Mouse (Mus musculus): ENCODE measurements at regions not wholly inside any gene's neighbourhood (a gene's known extent, or its start where the extent isn't known, plus 50 kb on each side); places are given as distances from the start of the nearest gene placed in this dataset.

DNA sequence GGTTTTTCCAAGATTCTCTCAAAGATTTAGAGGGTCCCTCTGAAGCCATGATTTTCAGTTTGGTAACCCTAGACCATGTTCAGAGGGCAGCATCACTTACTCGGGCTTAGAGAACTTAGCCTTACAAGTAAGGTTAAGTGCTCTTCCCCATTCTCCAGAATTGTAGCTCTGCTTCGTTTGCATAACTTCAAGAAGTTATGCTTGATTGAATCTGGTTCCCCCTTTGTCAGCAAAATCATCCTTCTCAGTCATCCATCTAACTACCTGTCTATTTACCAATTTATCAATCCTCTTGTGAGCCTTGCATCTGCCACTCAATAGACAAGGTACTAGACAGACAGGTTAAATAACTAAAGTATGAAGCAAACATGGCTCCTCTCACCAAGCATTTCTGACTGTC, 856.1 kb upstream of the Cited2 start:
- DNase-seq (ENCODE audit: low spot score) = no peak
- no peak for ATAC-seq (ENCODE audit: insufficient number of reproducible peaks, low FRiP score, low TSS enrichment, low read depth)
- 79% methylated on average over 2 of the region's 2 CpGs for WGBS
- no peak overlapping the region for H3K9ac ChIP-seq (ENCODE audit: low read length)
- no peaks in the 10 kb centered on the region for H3K4me1 ChIP-seq (ENCODE audit: control insufficient read depth, insufficient read depth, low read length)
- no peaks in the 10 kb centered on the region for H3K36me3 ChIP-seq (ENCODE audit: control insufficient read depth, insufficient read depth, low read length)
- no peak overlapping the region for H3K4me3 ChIP-seq (ENCODE audit: low read depth, low read length)
- no peak overlapping the region for H3K4me2 ChIP-seq (ENCODE audit: low read depth, severe bottlenecking)
- H3K9me3 ChIP-seq (ENCODE audit: control insufficient read depth, low read length) = no peaks in the 10 kb centered on the region
- H3K27me3 ChIP-seq (ENCODE audit: control insufficient read depth, insufficient read depth, low read length) = no peaks in the 10 kb centered on the region
- H3K27ac ChIP-seq (replicated peaks; ENCODE audit: low read depth, low read length) = no peak overlapping the region

DNA sequence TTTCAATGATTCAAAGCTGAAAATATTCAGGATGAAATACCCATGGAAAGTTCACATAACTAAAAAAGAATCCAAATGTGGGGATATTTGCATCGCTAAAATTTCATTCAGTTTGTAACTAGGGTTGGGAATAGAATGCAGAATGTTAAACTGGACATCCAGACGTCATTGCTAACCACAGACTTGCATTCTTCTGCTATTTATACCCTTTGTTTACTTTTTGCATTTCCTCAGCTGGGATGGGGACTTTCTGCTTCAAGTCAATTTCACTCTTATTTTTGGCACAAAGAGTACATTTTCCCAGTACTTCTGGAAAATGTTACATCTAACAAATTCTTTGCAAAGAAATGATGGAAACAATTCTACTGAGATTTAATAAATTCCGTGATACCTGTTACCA, 848.9 kb upstream of the Cited2 start:
- 79% methylated on average over 3 of the region's 3 CpGs for WGBS
- no peaks in the 10 kb centered on the region for H3K27me3 ChIP-seq (ENCODE audit: control insufficient read depth, insufficient read depth, low read length)
- H3K4me2 ChIP-seq (ENCODE audit: low read depth, severe bottlenecking) = no peak overlapping the region
- no peaks in the 10 kb centered on the region for H3K9me3 ChIP-seq (ENCODE audit: control insufficient read depth, low read length)
- no peak overlapping the region for H3K27ac ChIP-seq (replicated peaks; ENCODE audit: low read depth, low read length)
- H3K36me3 ChIP-seq (ENCODE audit: control insufficient read depth, insufficient read depth, low read length) = no peaks in the 10 kb centered on the region
- DNase-seq (ENCODE audit: low spot score) = no peak
- H3K4me1 ChIP-seq (ENCODE audit: control insufficient read depth, insufficient read depth, low read length) = no peaks in the 10 kb centered on the region
- H3K4me3 ChIP-seq (ENCODE audit: low read depth, low read length) = no peak overlapping the region
- ATAC-seq (ENCODE audit: insufficient number of reproducible peaks, low FRiP score, low TSS enrichment, low read depth) = no peak
- no peak overlapping the region for H3K9ac ChIP-seq (ENCODE audit: low read length)

- Histone ChIP-seq H3K9ac (ENCODE audit: low read length) (no peak overlapping the region), H3K4me1 (ENCODE audit: control insufficient read depth, insufficient read depth, low read length) (no peaks in the 10 kb centered on the region), H3K9me3 (ENCODE audit: control insufficient read depth, low read length) (no peaks in the 10 kb centered on the region), H3K4me3 (ENCODE audit: low read depth, low read length) (no peak overlapping the region), H3K36me3 (ENCODE audit: control insufficient read depth, insufficient read depth, low read length) (no peaks in the 10 kb centered on the region), H3K27me3 (ENCODE audit: control insufficient read depth, insufficient read depth, low read length) (no peaks in the 10 kb centered on the region), H3K4me2 (ENCODE audit: low read depth, severe bottlenecking) (no peak overlapping the region), H3K27ac (replicated peaks; ENCODE audit: low read depth, low read length) (no peak overlapping the region)
- DNase-seq (ENCODE audit: low spot score) (no peak), ATAC-seq (ENCODE audit: insufficient number of reproducible peaks, low FRiP score, low TSS enrichment, low read depth) (no peak)
Measured at GRCm38 (mm10) chr10:16878197-16878596, 844.8 kb upstream of the Cited2 start.

DNA sequence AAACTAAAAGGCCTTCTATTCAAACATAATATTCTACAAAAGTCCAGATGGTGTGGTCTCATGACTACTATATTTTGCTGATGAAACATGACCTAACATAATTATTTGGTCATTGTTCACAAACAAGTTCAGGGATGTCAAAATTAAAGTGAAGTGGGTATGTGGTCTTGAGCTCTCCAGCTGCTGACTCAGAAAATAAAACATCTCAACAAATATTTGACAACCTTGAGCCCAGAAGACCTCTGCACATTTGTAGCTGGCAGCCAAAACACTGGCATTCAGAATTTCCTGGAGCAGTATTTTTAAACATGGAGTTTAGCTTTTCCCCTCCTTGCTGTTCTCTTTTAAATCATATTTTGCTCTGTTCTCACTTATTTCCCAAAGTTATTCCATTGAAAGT, 829.7 kb upstream of the Cited2 start:
- Histone ChIP-seq H3K27me3 (ENCODE audit: control insufficient read depth, insufficient read depth, low read length) (no peaks in the 10 kb centered on the region), H3K4me2 (ENCODE audit: low read depth, severe bottlenecking) (no peak overlapping the region), H3K9ac (ENCODE audit: low read length) (no peak overlapping the region), H3K4me1 (ENCODE audit: control insufficient read depth, insufficient read depth, low read length) (no peaks in the 10 kb centered on the region), H3K4me3 (ENCODE audit: low read depth, low read length) (no peak overlapping the region), H3K27ac (replicated peaks; ENCODE audit: low read depth, low read length) (no peak overlapping the region), H3K9me3 (ENCODE audit: control insufficient read depth, low read length) (no peaks in the 10 kb centered on the region), H3K36me3 (ENCODE audit: control insufficient read depth, insufficient read depth, low read length) (no peaks in the 10 kb centered on the region)
- ATAC-seq (ENCODE audit: insufficient number of reproducible peaks, low FRiP score, low TSS enrichment, low read depth) (no peak), DNase-seq (ENCODE audit: low spot score) (no peak)

- no peak overlapping the region for H3K4me3 ChIP-seq (ENCODE audit: low read depth, low read length)
- no peaks in the 10 kb centered on the region for H3K9me3 ChIP-seq (ENCODE audit: control insufficient read depth, low read length)
- H3K4me1 ChIP-seq (ENCODE audit: control insufficient read depth, insufficient read depth, low read length) = no peaks in the 10 kb centered on the region
- no peak overlapping the region for H3K9ac ChIP-seq (ENCODE audit: low read length)
- DNase-seq (ENCODE audit: low spot score) = no peak
- no peak overlapping the region for H3K27ac ChIP-seq (replicated peaks; ENCODE audit: low read depth, low read length)
- H3K36me3 ChIP-seq (ENCODE audit: control insufficient read depth, insufficient read depth, low read length) = no peaks in the 10 kb centered on the region
- no peak for ATAC-seq (ENCODE audit: insufficient number of reproducible peaks, low FRiP score, low TSS enrichment, low read depth)
- H3K4me2 ChIP-seq (ENCODE audit: low read depth, severe bottlenecking) = no peak overlapping the region
- no peaks in the 10 kb centered on the region for H3K27me3 ChIP-seq (ENCODE audit: control insufficient read depth, insufficient read depth, low read length)
Measured at GRCm38 (mm10) chr10:16895332-16895731, 827.7 kb upstream of the Cited2 start.

- Histone ChIP-seq H3K4me2 (ENCODE audit: low read depth, severe bottlenecking) (no peak overlapping the region), H3K4me1 (ENCODE audit: control insufficient read depth, insufficient read depth, low read length) (no peaks in the 10 kb centered on the region), H3K27me3 (ENCODE audit: control insufficient read depth, insufficient read depth, low read length) (no peaks in the 10 kb centered on the region), H3K9me3 (ENCODE audit: control insufficient read depth, low read length) (no peaks in the 10 kb centered on the region), H3K36me3 (ENCODE audit: control insufficient read depth, insufficient read depth, low read length) (no peaks in the 10 kb centered on the region), H3K9ac (ENCODE audit: low read length) (no peak overlapping the region), H3K27ac (replicated peaks; ENCODE audit: low read depth, low read length) (no peak overlapping the region), H3K4me3 (ENCODE audit: low read depth, low read length) (no peak overlapping the region)
- 85% methylated on average over 2 of the region's 2 CpGs for WGBS
- ATAC-seq (ENCODE audit: insufficient number of reproducible peaks, low FRiP score, low TSS enrichment, low read depth) (no peak), DNase-seq (ENCODE audit: low spot score) (no peak)
Measured at GRCm38 (mm10) chr10:16922888-16923287, 800.1 kb upstream of the Cited2 start.

GRCm38 (mm10) chr10:16923851-16924250, 799.2 kb upstream of the Cited2 start:
- DNase-seq (ENCODE audit: low spot score) = no peak
- Histone ChIP-seq H3K27me3 (ENCODE audit: control insufficient read depth, insufficient read depth, low read length) (no peaks in the 10 kb centered on the region), H3K4me2 (ENCODE audit: low read depth, severe bottlenecking) (no peak overlapping the region), H3K4me1 (ENCODE audit: control insufficient read depth, insufficient read depth, low read length) (no peaks in the 10 kb centered on the region), H3K27ac (replicated peaks; ENCODE audit: low read depth, low read length) (no peak overlapping the region), H3K36me3 (ENCODE audit: control insufficient read depth, insufficient read depth, low read length) (no peaks in the 10 kb centered on the region), H3K9me3 (ENCODE audit: control insufficient read depth, low read length) (no peaks in the 10 kb centered on the region), H3K4me3 (ENCODE audit: low read depth, low read length) (no peak overlapping the region), H3K9ac (ENCODE audit: low read length) (no peak overlapping the region)
- WGBS = 75% methylated on average over 6 of the region's 6 CpGs
- no peak for ATAC-seq (ENCODE audit: insufficient number of reproducible peaks, low FRiP score, low TSS enrichment, low read depth)

DNA sequence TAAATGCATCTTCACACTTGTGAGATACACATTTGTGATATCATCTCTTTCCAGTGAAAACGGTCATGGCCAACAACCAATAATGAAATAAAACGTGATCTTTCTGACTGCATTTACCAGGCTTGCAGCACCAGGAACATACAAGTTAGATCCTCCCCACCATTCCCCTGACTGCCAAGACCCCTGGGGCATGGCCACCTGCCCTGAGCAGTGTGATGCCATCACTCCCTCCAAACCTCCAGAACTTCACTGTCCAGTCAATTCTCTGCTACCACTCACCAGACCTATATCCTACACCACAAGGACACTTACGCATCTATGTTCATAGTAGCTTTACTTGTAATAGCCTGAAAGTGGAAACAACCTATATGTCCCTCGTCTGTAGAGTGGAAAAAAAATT, 785.3 kb upstream of the Cited2 start:
- Histone ChIP-seq H3K36me3 (ENCODE audit: control insufficient read depth, insufficient read depth, low read length) (no peaks in the 10 kb centered on the region), H3K4me2 (ENCODE audit: low read depth, severe bottlenecking) (no peak overlapping the region), H3K9ac (ENCODE audit: low read length) (no peak overlapping the region), H3K4me3 (ENCODE audit: low read depth, low read length) (no peak overlapping the region), H3K27ac (replicated peaks; ENCODE audit: low read depth, low read length) (no peak overlapping the region), H3K4me1 (ENCODE audit: control insufficient read depth, insufficient read depth, low read length) (no peaks in the 10 kb centered on the region), H3K9me3 (ENCODE audit: control insufficient read depth, low read length) (no peaks in the 10 kb centered on the region), H3K27me3 (ENCODE audit: control insufficient read depth, insufficient read depth, low read length) (no peaks in the 10 kb centered on the region)
- ATAC-seq (ENCODE audit: insufficient number of reproducible peaks, low FRiP score, low TSS enrichment, low read depth) (no peak), DNase-seq (ENCODE audit: low spot score) (no peak)
- 87% methylated on average over 4 of the region's 4 CpGs for WGBS

- H3K4me3 ChIP-seq (ENCODE audit: low read depth, low read length) = no peak overlapping the region
- no peak for ATAC-seq (ENCODE audit: insufficient number of reproducible peaks, low FRiP score, low TSS enrichment, low read depth)
- 69% methylated on average over 1 of the region's 1 CpGs for WGBS
Measured at GRCm38 (mm10) chr10:16951636-16952035, 771.4 kb upstream of the Cited2 start.

More at GRCm38 (mm10) chr10:16951636-16952035, 771.4 kb upstream of the Cited2 start:
- H3K9ac ChIP-seq (ENCODE audit: low read length) = no peak overlapping the region
- H3K4me2 ChIP-seq (ENCODE audit: low read depth, severe bottlenecking) = no peak overlapping the region
- no peak overlapping the region for H3K27ac ChIP-seq (replicated peaks; ENCODE audit: low read depth, low read length)
- no peaks in the 10 kb centered on the region for H3K27me3 ChIP-seq (ENCODE audit: control insufficient read depth, insufficient read depth, low read length)
- H3K9me3 ChIP-seq (ENCODE audit: control insufficient read depth, low read length) = no peaks in the 10 kb centered on the region
- H3K36me3 ChIP-seq (ENCODE audit: control insufficient read depth, insufficient read depth, low read length) = no peaks in the 10 kb centered on the region
- H3K4me1 ChIP-seq (ENCODE audit: control insufficient read depth, insufficient read depth, low read length) = no peaks in the 10 kb centered on the region
- DNase-seq (ENCODE audit: low spot score) = no peak
